Mouse (Mus musculus) forebrain, postnatal 0 days (tissue): ENCODE measurements around the gene Myo16. TPM values are rescaled to one million over a fixed set of nuclear protein-coding genes. Genes with fewer than 3 reads are reported as not detected.

Experiments used
- ATAC-seq: fragments of 200-750 bp; cut with Nextera tagmentation; 2 replicates; pipeline ENCODE4 v1.8.0; 2017; ENCODE audit warnings: mild to moderate bottlenecking, moderate library complexity
- DNase-seq: peaks from one replicate; pipeline ENCODE4 v3.0.0-alpha.2; 2015
- H3K27ac ChIP-seq: fragments of 300-500 bp; sonication (generic); 2 replicates; pipeline ENCODE4 v1.5.1; 2014; ENCODE audit warnings: low read depth, mild to moderate bottlenecking, antibody characterized with exemption, low read length, moderate library complexity, mixed read lengths
- H3K27me3 ChIP-seq: fragments of 300-500 bp; sonication (generic); 2 replicates; pipeline ENCODE4 v1.6.1; 2014; ENCODE audit warnings: mild to moderate bottlenecking, low read length, mixed read lengths; ENCODE audit not compliant: insufficient read depth
- H3K36me3 ChIP-seq: fragments of 300-500 bp; sonication (generic); 2 replicates; pipeline ENCODE4 v1.6.1; 2014; ENCODE audit warnings: mild to moderate bottlenecking, moderate library complexity; ENCODE audit not compliant: insufficient read depth
- H3K4me1 ChIP-seq: fragments of 300-500 bp; sonication (generic); 2 replicates; pipeline ENCODE4 v1.6.1; 2014; ENCODE audit warnings: antibody characterized with exemption; ENCODE audit not compliant: insufficient read depth
- H3K4me2 ChIP-seq: fragments of 300-500 bp; sonication (generic); 2 replicates; pipeline ENCODE4 v1.6.1; 2014; ENCODE audit warnings: low read depth, mild to moderate bottlenecking, moderate library complexity
- H3K4me3 ChIP-seq: fragments of 300-500 bp; sonication (generic); 2 replicates; pipeline ENCODE4 v1.5.1; 2014; ENCODE audit warnings: low read depth, low read length, mixed read lengths
- H3K9ac ChIP-seq: fragments of 300-500 bp; sonication (generic); 2 replicates; pipeline ENCODE4 v1.6.1; 2014; ENCODE audit warnings: mild to moderate bottlenecking
- H3K9me3 ChIP-seq: fragments of 300-500 bp; sonication (generic); 2 replicates; pipeline ENCODE4 v1.6.1; 2016; ENCODE audit warnings: low read length
- CTCF ChIP-seq: sonication (generic); IDR thresholded peaks from 2 replicates; pipeline ENCODE4 v1.5.1; 2016; ENCODE audit warnings: antibody characterized with exemption, control low read depth, low read depth
- WGBS: fragments of 180-500 bp; shearing (Covaris S2); extraction: QIAGEN DNeasy Blood & Tissue Kit; methylation state at CpG from one replicate; pipeline ENCODE4 v1.1.7; 2014; 5-methylcytosine and 5-hydroxymethylcytosine counted together
- polyA plus RNA-seq: library from polyadenylated mRNA; unstranded; fragments of >200 nt; fragmentation: Nextera tagmentation; extraction: Ambion mirVana; gene quantifications from 2 replicates; pipeline ENCODE4 v1.2.1, GENCODE M21; 2015
- total RNA-seq: library from RNA; depleted of rRNA; stranded (reverse); fragments of >200 nt; gene quantifications from 2 replicates; pipeline ENCODE4 v1.2.3, GENCODE M21; 2014

Gene Myo16
- total and polyA plus RNA-seq, 2 experiments from 2014 or later: 5.5 to 58.6 TPM

DNA sequence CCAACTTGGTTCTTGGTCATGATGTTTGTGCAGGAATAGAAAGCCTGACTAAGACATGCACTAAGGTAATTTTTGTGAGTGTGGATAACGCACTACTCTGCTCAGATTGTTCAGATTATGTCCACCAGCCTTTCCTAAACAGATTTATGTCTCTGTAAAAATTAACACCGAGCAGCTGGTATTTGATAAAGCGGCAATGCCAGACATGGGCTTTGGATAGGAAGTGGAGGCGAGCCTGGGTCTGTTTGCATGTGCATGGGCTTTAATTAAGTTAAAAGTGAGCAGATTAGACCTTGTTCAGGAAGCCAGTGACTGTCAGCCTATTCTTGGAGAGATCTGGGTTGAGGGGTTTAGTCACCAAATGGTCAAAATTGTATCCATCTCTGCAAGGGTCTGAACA is 367.8 kb downstream of the Myo16 start:
- Histone ChIP-seq H3K4me3 (no peak overlapping the region), H3K36me3 (no peaks in the 10 kb centered on the region), H3K9ac (no peak overlapping the region), H3K27ac (no peak overlapping the region), H3K4me2 (no peak overlapping the region), H3K9me3 (no peaks in the 10 kb centered on the region), H3K4me1 (peaks cover 3% of the 10 kb centered on the region; the same call in 1 of the 2 replicates), H3K27me3 (no peaks in the 10 kb centered on the region)
- whole genome bisulfite sequencing: 47% methylated on average over 4 of the region's 4 CpGs
- no peak for DNase-seq
- TF ChIP-seq CTCF: no peak
- ATAC-seq: no peak; the same call in 1 of the 2 replicates

DNA sequence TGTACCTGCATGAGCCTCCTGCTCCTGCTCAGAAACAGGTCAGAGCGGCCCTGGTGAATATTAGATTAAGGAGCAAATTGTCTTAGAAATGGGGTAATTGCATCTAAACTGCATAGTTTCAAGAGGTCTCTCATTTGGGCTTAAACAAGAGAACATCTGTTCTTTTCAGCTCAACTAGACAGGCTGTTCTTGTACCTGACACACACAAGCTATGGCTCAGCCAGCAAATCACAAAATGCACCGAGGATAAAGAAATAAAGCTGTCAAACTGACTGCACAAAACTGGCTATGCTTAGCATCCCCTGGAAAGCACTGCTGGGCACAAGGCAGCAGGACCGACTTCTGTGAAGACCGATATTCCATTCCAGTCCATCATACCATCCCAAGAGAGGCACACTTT is 372.0 kb downstream of the Myo16 start:
- DNase-seq: no peak
- Histone ChIP-seq H3K27ac (peak overlapping the region; percentile 40; the same call in 1 of the 2 replicates), H3K4me2 (no peak overlapping the region), H3K4me3 (no peak overlapping the region), H3K9me3 (no peaks in the 10 kb centered on the region), H3K9ac (no peak overlapping the region), H3K27me3 (no peaks in the 10 kb centered on the region), H3K36me3 (no peaks in the 10 kb centered on the region), H3K4me1 (peaks cover 9% of the 10 kb centered on the region)
- peak; percentile 7; the same call in 1 of the 2 replicates for ATAC-seq
- 25% methylated on average over 4 of the region's 4 CpGs for WGBS
- TF ChIP-seq CTCF: no peak

DNA sequence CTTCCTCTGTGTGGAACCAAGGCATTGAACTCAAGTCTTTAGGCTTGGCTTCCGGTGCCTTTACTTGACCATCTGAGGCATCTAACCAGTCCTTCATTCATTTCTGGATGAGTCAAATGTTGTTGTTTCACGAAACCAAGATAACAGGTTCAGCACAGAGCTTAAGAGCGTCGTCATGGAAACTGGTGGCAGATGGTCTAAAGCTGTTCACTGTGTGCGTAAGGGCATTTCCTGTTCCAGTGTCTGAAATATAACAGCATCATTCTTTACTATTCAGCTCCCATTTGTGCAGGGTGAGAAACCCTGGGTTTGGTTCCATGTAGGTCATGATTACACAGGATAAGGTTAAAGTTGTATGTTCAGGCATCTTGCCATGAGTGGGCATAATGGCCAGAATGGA is 372.9 kb downstream of the Myo16 start:
- peaks cover 9% of the 10 kb centered on the region for H3K4me1 ChIP-seq
- DNase-seq (peak; percentile 82), ATAC-seq (peak; percentile 91)
- H3K4me3 ChIP-seq: no peak overlapping the region
- no peak overlapping the region for H3K4me2 ChIP-seq
- H3K9ac ChIP-seq: no peak overlapping the region
- no peaks in the 10 kb centered on the region for H3K36me3 ChIP-seq
- H3K27me3 ChIP-seq: no peaks in the 10 kb centered on the region
- 44% methylated on average over 5 of the region's 5 CpGs for WGBS
- 0 out of 2 replicates have a peak overlapping the region, but pooled peaks have one; percentile 24 for H3K27ac ChIP-seq
- no peak for TF ChIP-seq CTCF
- no peaks in the 10 kb centered on the region for H3K9me3 ChIP-seq

DNA sequence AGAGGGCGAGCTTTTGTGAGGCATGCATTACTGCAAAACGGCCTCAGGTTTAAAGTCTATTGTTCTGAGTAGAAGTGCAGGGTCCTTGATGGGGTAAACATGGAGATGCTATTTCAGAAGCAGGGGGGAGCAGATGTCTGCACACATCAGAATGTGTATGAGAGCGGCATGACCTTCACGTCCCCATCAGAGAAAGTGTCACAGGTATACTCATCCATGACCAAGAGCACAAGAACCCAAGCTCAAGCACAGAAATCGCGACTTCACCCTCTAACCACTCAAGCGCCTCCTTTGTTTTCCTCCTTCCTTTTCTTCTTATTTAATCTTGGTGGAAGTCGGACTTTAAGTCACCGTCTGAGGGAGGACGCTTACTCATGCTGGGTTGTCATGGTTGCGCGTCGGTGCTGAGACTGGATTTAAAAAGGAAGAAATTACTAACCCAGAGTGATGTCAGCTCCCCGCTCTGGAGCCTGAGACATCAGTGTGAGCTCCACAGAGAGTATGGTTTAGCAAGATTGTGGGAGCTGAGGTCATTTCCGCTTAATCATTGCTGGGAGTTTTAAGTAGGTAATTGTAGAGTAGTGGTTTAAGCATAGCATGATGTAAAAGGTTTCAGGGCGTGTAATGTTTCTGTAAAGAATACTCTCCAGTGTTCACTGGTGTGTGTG is 381.0 kb downstream of the Myo16 start:
- H3K9ac ChIP-seq: no peak overlapping the region
- no peaks in the 10 kb centered on the region for H3K4me1 ChIP-seq
- no peak overlapping the region for H3K4me2 ChIP-seq
- TF ChIP-seq CTCF: no peak
- DNase-seq (peak; percentile 48), ATAC-seq (peak; percentile 82)
- no peaks in the 10 kb centered on the region for H3K36me3 ChIP-seq
- no peaks in the 10 kb centered on the region for H3K27me3 ChIP-seq
- H3K4me3 ChIP-seq: no peak overlapping the region
- no peaks in the 10 kb centered on the region for H3K9me3 ChIP-seq
- 51% methylated on average over 16 of the region's 16 CpGs for WGBS
- no peak overlapping the region for H3K27ac ChIP-seq

DNA sequence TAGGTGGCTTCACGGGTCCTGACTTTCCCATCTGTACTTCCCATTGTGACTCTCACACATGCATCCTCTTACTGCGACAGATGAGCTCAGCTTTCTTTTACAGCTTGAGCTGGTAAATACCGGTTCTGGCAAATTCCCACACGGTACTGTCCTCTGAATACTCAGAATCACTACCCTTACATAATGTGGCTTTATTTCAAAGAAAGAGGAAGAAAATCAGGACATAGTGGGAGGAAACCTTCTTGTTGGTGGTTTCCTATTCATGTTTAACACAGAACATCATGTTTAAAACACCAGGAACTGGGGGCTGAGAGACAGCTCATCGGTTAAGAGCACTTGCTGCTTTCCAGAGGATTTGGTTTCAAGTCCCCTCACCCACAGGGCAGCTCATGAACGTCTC is 384.6 kb downstream of the Myo16 start:
- Histone ChIP-seq H3K36me3 (no peaks in the 10 kb centered on the region), H3K4me3 (no peak overlapping the region), H3K4me2 (no peak overlapping the region), H3K9me3 (no peaks in the 10 kb centered on the region), H3K4me1 (no peaks in the 10 kb centered on the region), H3K27me3 (no peaks in the 10 kb centered on the region), H3K9ac (no peak overlapping the region), H3K27ac (no peak overlapping the region)
- no peak for TF ChIP-seq CTCF
- ATAC-seq (no peak), DNase-seq (no peak)
- WGBS: 53% methylated on average over 6 of the region's 6 CpGs

DNA sequence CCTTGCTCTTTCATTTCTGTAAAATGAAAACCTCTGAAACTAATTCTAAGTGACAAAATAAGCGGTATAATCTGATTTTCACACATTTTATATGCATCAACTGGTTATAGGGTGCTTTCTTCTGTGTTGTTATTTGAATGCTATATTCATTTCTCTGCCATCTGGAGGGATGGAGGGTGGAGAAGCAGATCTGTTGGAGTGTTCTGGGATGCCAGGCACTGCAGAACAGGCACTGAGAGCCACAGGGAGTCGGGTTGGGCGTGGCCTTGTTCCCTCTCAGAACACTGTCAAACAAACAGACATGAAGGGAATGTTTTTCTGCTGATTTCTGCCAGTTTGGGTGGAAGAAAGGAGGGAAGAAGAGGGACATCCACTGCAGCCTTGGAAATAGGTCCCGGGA is 386.0 kb downstream of the Myo16 start:
- Histone ChIP-seq H3K4me2 (no peak overlapping the region), H3K27me3 (no peaks in the 10 kb centered on the region), H3K4me1 (no peaks in the 10 kb centered on the region), H3K4me3 (no peak overlapping the region), H3K9me3 (no peaks in the 10 kb centered on the region), H3K9ac (no peak overlapping the region), H3K27ac (0 out of 2 replicates have a peak overlapping the region, but pooled peaks have one; percentile 15), H3K36me3 (no peaks in the 10 kb centered on the region)
- peak; percentile 78 for ATAC-seq
- peak; percentile 41 for DNase-seq
- TF ChIP-seq CTCF: no peak
- WGBS: 60% methylated on average over 4 of the region's 4 CpGs

DNA sequence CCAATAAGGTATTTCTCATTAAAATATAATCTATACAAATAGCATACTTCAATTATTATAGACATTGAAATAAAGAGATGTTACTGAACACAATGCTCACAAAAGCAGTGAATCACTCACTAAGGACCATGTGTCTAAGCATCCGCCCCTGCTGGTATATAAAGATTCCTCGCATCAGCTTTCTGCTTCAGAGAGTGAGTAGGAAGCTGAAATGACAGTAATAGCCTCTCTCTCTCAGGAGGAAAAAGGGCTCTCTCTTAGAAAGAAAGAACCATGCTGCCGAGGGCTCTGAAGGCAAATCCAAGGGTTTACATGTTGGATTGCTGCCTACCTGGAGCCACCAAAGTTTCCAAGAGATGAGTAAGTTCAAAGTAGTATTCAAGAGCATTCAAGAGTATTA is 392.2 kb downstream of the Myo16 start:
- Histone ChIP-seq H3K27me3 (no peaks in the 10 kb centered on the region), H3K4me2 (no peak overlapping the region), H3K27ac (no peak overlapping the region), H3K9me3 (no peaks in the 10 kb centered on the region), H3K9ac (no peak overlapping the region), H3K4me1 (no peaks in the 10 kb centered on the region), H3K36me3 (no peaks in the 10 kb centered on the region), H3K4me3 (no peak overlapping the region)
- 82% methylated on average over 3 of the region's 3 CpGs for WGBS
- TF ChIP-seq CTCF: no peak
- DNase-seq: no peak
- ATAC-seq: no peak
